ENCODE assay signal across 22 mouse cellular contexts in genomic region chr13:101538110-101538509, GRCm38 (mm10).
A peak's percentile ranks its signal among the peaks of the same experiment; 100 is the strongest.
DNase-seq lines count a peak whose midpoint lies in the region; ATAC-seq lines count a peak whose summit lies in the region.
"Had no signal": no experiment of that assay in that cellular context is flagged by ENCODE, and none has a peak within 500 bp of the region (broad histone marks: within the 10 kb centered on the region; RNA-seq: fewer than 3 reads in every experiment).

No protein-coding gene starts in this region.

- no peaks in the 10 kb centered on the region for H3K36me3 ChIP-seq in kidney, embryonic 16.5 days (ENCODE audit: insufficient read depth, low read length)
- H3K36me3 ChIP-seq: heart, embryonic 13.5 days; limb, embryonic 13.5 days; liver, embryonic 13.5 days; midbrain, embryonic 13.5 days; neural tube, embryonic 15.5 days; stomach, embryonic 15.5 days had no signal

- H3K4me2 ChIP-seq in kidney, embryonic 16.5 days (replicated peaks; ENCODE audit: low read depth, low read length), result no peak overlapping the region
- H3K4me2 ChIP-seq: heart, embryonic 13.5 days; limb, embryonic 13.5 days; liver, embryonic 13.5 days; lung, embryonic 14.5 days; midbrain, embryonic 13.5 days; neural tube, embryonic 15.5 days; stomach, embryonic 15.5 days had no signal

- H3K4me1 ChIP-seq in kidney, embryonic 16.5 days (ENCODE audit: insufficient read depth, low read length), result peaks cover 16% of the 10 kb centered on the region

- H3K27me3 ChIP-seq in kidney, embryonic 16.5 days (ENCODE audit: insufficient read depth, low read length), result no peaks in the 10 kb centered on the region
- H3K27me3 ChIP-seq: heart, embryonic 13.5 days; liver, embryonic 13.5 days; midbrain, embryonic 13.5 days; neural tube, embryonic 15.5 days; stomach, embryonic 15.5 days had no signal

- no peak overlapping the region for H3K4me3 ChIP-seq in kidney, embryonic 16.5 days (ENCODE audit: low read length)
- H3K4me3 ChIP-seq: heart, embryonic 13.5 days; limb, embryonic 13.5 days; liver, embryonic 13.5 days; midbrain, embryonic 13.5 days; myocyte; neural tube, embryonic 15.5 days; stomach, embryonic 15.5 days had no signal

- H3K9me3 ChIP-seq in kidney, embryonic 16.5 days (ENCODE audit: low read length), result no peaks in the 10 kb centered on the region
- H3K9me3 ChIP-seq: heart, embryonic 13.5 days; limb, embryonic 13.5 days; liver, embryonic 13.5 days; midbrain, embryonic 13.5 days; neural tube, embryonic 15.5 days; stomach, embryonic 15.5 days had no signal

- peak; percentile 4 for DNase-seq in A20 (ENCODE audit: low read depth, low spot score)
- DNase-seq in thymus, postnatal 14 days, result peak; percentile 72
- no peak for DNase-seq in adrenal gland, adult 2 months
- no peak for DNase-seq in cerebellum, adult 9-10 months
- DNase-seq: cerebellum, adult 9-11 months; embryo, embryonic 11 days; forebrain, postnatal 0 days; kidney, adult 11 months; liver, embryonic 13.5 days; lung, embryonic 14.5 days; lung, postnatal 36 days had no signal

- ATAC-seq in activated CD4-positive, CD25-positive, alpha-beta regulatory T cell, adult 4 months, result peak; percentile 64
- peak; percentile 37 for ATAC-seq in megakaryocyte, adult 5-6 weeks (ENCODE audit: poor library complexity, severe bottlenecking)
- no peak for ATAC-seq in kidney, embryonic 16.5 days (ENCODE audit: low FRiP score, low TSS enrichment)
- ATAC-seq: forebrain, postnatal 0 days; hindbrain, embryonic 16.5 days; midbrain, embryonic 13.5 days had no signal

- no peak overlapping the region for H3K27ac ChIP-seq in kidney, embryonic 16.5 days (ENCODE audit: low read length)
- H3K27ac ChIP-seq: heart, embryonic 13.5 days; kidney, postnatal 0 days; limb, embryonic 13.5 days; midbrain, embryonic 13.5 days; neural tube, embryonic 15.5 days; stomach, embryonic 15.5 days had no signal

- no peak overlapping the region for H3K9ac ChIP-seq in kidney, embryonic 16.5 days (replicated peaks; ENCODE audit: low read length)
- H3K9ac ChIP-seq: forebrain, postnatal 0 days; heart, embryonic 13.5 days; limb, embryonic 13.5 days; liver, embryonic 13.5 days; lung, embryonic 14.5 days; midbrain, embryonic 13.5 days; neural tube, embryonic 15.5 days; stomach, embryonic 15.5 days had no signal

- WGBS in kidney, embryonic 16.5 days, result 64% methylated on average over 1 of the region's 1 CpGs

Comparison
In these comparisons a context has a peak if more than half of its experiments do, and no peak if none do; other contexts are left out.
1. DNase-seq: peak in A20 (single experiment) and thymus, postnatal 14 days (single experiment); none in adrenal gland, adult 2 months (single experiment) and cerebellum, adult 9-10 months (single experiment).